31 mouse cellular contexts compared by ENCODE assay signal in the genomic region with DNA sequence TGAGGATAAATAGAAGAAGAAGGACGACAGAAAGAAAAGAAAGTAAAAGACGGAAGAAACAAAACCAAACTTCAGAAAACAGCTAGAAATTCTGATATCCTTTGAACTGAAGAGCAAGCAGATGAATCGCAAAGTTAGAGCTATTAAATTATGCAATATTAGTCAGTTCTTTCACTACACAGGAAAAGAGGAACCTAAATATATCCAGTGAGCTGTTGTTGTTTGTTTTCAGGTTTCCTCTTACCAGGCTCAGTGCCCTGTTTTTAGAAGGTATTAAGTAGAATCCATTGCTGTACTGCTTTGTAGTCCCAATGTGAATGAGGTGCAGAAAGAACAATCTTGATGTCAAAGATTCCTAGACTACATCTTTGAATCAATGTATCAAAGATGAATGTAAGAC.
DNase-seq lines count a peak whose midpoint lies in the region; ATAC-seq and TF ChIP-seq lines count a peak whose summit lies in the region.
"Had no signal": no experiment of that assay in that cellular context is flagged by ENCODE, and none has a peak within 500 bp of the region (broad histone marks: within the 10 kb centered on the region; RNA-seq: fewer than 3 reads in every experiment).

No protein-coding gene starts in this region.

- no peaks in the 10 kb centered on the region for H3K27me3 ChIP-seq in MEL (ENCODE audit: control insufficient read depth in 1 of 2, insufficient read depth in 2 of 2, low read length in 2 of 2)
- no peaks in the 10 kb centered on the region for H3K27me3 ChIP-seq in myocyte (ENCODE audit: control insufficient read depth, insufficient read depth, insufficient read length)
- no peaks in the 10 kb centered on the region for H3K27me3 ChIP-seq in forebrain, postnatal 0 days (ENCODE audit: insufficient read depth, low read length)
- H3K27me3 ChIP-seq in hindbrain, postnatal 0 days (ENCODE audit: insufficient read depth, low read length): no peaks in the 10 kb centered on the region
- H3K27me3 ChIP-seq: embryonic facial prominence, embryonic 13.5 days; forebrain, embryonic 12.5 days; heart, embryonic 12.5 days; heart, embryonic 15.5 days; hindbrain, embryonic 13.5 days had no signal

- WGBS in forebrain, postnatal 0 days: 89% methylated on average over 3 of the region's 3 CpGs
- 81% methylated on average over 3 of the region's 3 CpGs for WGBS in hindbrain, postnatal 0 days

- peak overlapping the region; percentile 58 for H3K9ac ChIP-seq in MEL (ENCODE audit: control insufficient read depth, low read depth, low read length, poor library complexity, severe bottlenecking)
- no peak overlapping the region for H3K9ac ChIP-seq in forebrain, postnatal 0 days
- H3K9ac ChIP-seq in hindbrain, postnatal 0 days (replicated peaks; ENCODE audit: low read length): no peak overlapping the region
- H3K9ac ChIP-seq: embryonic facial prominence, embryonic 13.5 days; forebrain, embryonic 12.5 days; heart, embryonic 12.5 days; heart, embryonic 15.5 days; hindbrain, embryonic 13.5 days had no signal

- H3K4me3 ChIP-seq in MEL (ENCODE audit: control insufficient read depth in 1 of 2, insufficient read depth in 1 of 2, low read depth in 2 of 2, low read length in 2 of 2) (peak overlapping the region; percentile 37 to 52), myocyte (no peak overlapping the region)
- H3K4me3 ChIP-seq in forebrain, postnatal 0 days (ENCODE audit: low read depth, low read length): no peak overlapping the region
- H3K4me3 ChIP-seq in hindbrain, postnatal 0 days (ENCODE audit: low read length): no peak overlapping the region
- H3K4me3 ChIP-seq: embryonic facial prominence, embryonic 10.5 days; embryonic facial prominence, embryonic 13.5 days; erythroblast, embryonic 14.5 days; forebrain, embryonic 12.5 days; gastrocnemius, adult 2 months; heart, embryonic 12.5 days; heart, embryonic 15.5 days; hindbrain, embryonic 10.5 days; hindbrain, embryonic 13.5 days had no signal

- peak; percentile 95 for ATAC-seq in granulocyte monocyte progenitor cell, adult 5-6 weeks (replicated peaks; ENCODE audit: poor library complexity, severe bottlenecking)
- ATAC-seq in forebrain, postnatal 0 days: no peak
- ATAC-seq in hindbrain, postnatal 0 days: no peak
- ATAC-seq: CD4-positive, CD25-positive, alpha-beta regulatory T cell, adult 4 months; forebrain, embryonic 16.5 days; hindbrain, embryonic 16.5 days; inflammation-experienced regulatory T-cells, adult 6 months; intestine, embryonic 16.5 days; Patski had no signal

- H3ac ChIP-seq in myocyte (ENCODE audit: control insufficient read depth, insufficient read length): no peak overlapping the region

- no peaks in the 10 kb centered on the region for H3K9me3 ChIP-seq in MEL (replicated peaks; ENCODE audit: insufficient read depth, low read length)
- H3K9me3 ChIP-seq in forebrain, postnatal 0 days (ENCODE audit: low read length): no peaks in the 10 kb centered on the region
- H3K9me3 ChIP-seq in hindbrain, postnatal 0 days (ENCODE audit: low read length): no peaks in the 10 kb centered on the region
- H3K9me3 ChIP-seq: embryonic facial prominence, embryonic 10.5 days; embryonic facial prominence, embryonic 13.5 days; forebrain, embryonic 12.5 days; heart, embryonic 12.5 days; heart, embryonic 15.5 days; hindbrain, embryonic 10.5 days; hindbrain, embryonic 13.5 days had no signal

- peaks cover 0 to 4% of the 10 kb centered on the region in 2 experiments; a peak in 2 of 4 replicates for H3K4me1 ChIP-seq in MEL (ENCODE audit: control insufficient read depth in 1 of 2, insufficient read depth in 2 of 2, low read length in 2 of 2)
- H3K4me1 ChIP-seq in forebrain, postnatal 0 days (ENCODE audit: insufficient read depth): peaks cover 5% of the 10 kb centered on the region
- H3K4me1 ChIP-seq in hindbrain, postnatal 0 days (ENCODE audit: insufficient read depth, low read length): no peaks in the 10 kb centered on the region
- H3K4me1 ChIP-seq: heart, embryonic 12.5 days; heart, embryonic 15.5 days had no signal

- peak overlapping the region; percentile 44 for H3K4me2 ChIP-seq in myocyte (ENCODE audit: low read depth)
- no peak overlapping the region for H3K4me2 ChIP-seq in forebrain, postnatal 0 days (ENCODE audit: low read depth)
- no peak overlapping the region for H3K4me2 ChIP-seq in hindbrain, postnatal 0 days (ENCODE audit: low read depth, low read length)
- H3K4me2 ChIP-seq: embryonic facial prominence, embryonic 13.5 days; forebrain, embryonic 12.5 days; heart, embryonic 12.5 days; heart, embryonic 15.5 days; hindbrain, embryonic 13.5 days had no signal

- peak; percentile 5 to 26; a peak in 1 of 4 replicates for TF ChIP-seq EP300 in MEL (IDR thresholded peaks at IDR 0.05; ENCODE audit: low read depth in 1 of 2, low read length in 2 of 2)

- H3K36me3 ChIP-seq in MEL (ENCODE audit: control insufficient read depth in 1 of 2, insufficient read depth in 2 of 2, low read length in 2 of 2) (peaks cover 0 to 7% of the 10 kb centered on the region in 2 experiments; a peak in 2 of 4 replicates), myocyte (ENCODE audit: control insufficient read depth, insufficient read depth) (no peaks in the 10 kb centered on the region)
- no peaks in the 10 kb centered on the region for H3K36me3 ChIP-seq in forebrain, postnatal 0 days (ENCODE audit: insufficient read depth)
- H3K36me3 ChIP-seq in hindbrain, postnatal 0 days (ENCODE audit: insufficient read depth, low read length): no peaks in the 10 kb centered on the region
- H3K36me3 ChIP-seq: embryonic facial prominence, embryonic 10.5 days; embryonic facial prominence, embryonic 13.5 days; forebrain, embryonic 12.5 days; heart, embryonic 12.5 days; heart, embryonic 15.5 days; hindbrain, embryonic 10.5 days; hindbrain, embryonic 13.5 days had no signal

- H3K79me2 ChIP-seq in MEL (ENCODE audit: control insufficient read depth, insufficient read depth, low read length, poor library complexity): no peaks in the 10 kb centered on the region
- H3K79me2 ChIP-seq in myocyte (ENCODE audit: control insufficient read depth, insufficient read depth): no peaks in the 10 kb centered on the region

- no peak overlapping the region for H3K27ac ChIP-seq in MEL (ENCODE audit: control insufficient read depth, low read depth, low read length)
- no peak overlapping the region for H3K27ac ChIP-seq in forebrain, postnatal 0 days (ENCODE audit: low read depth, low read length)
- H3K27ac ChIP-seq in hindbrain, postnatal 0 days: no peak overlapping the region
- H3K27ac ChIP-seq: embryonic facial prominence, embryonic 10.5 days; embryonic facial prominence, embryonic 13.5 days; forebrain, embryonic 12.5 days; gastrocnemius, adult 2 months; heart, embryonic 15.5 days; hindbrain, embryonic 10.5 days; hindbrain, embryonic 13.5 days had no signal

- no peak for TF ChIP-seq CTCF in MEL (IDR thresholded peaks at IDR 0.05 in 2 of 3, conservative IDR thresholded peaks at IDR 0.05 in 1 of 3; ENCODE audit: control insufficient read depth in 1 of 3, insufficient read depth in 1 of 3, low read depth in 2 of 3, low read length in 3 of 3, poor library complexity in 1 of 3, severe bottlenecking in 1 of 3)
- TF ChIP-seq CTCF in forebrain, postnatal 0 days (IDR thresholded peaks at IDR 0.05; ENCODE audit: low read depth): no peak
- TF ChIP-seq CTCF in hindbrain, postnatal 0 days (IDR thresholded peaks at IDR 0.05; ENCODE audit: low read depth): no peak

- DNase-seq in MEL (ENCODE audit: low read depth, low spot score): peak; percentile 65
- no peak for DNase-seq in forebrain, postnatal 0 days
- DNase-seq in hindbrain, postnatal 0 days (ENCODE audit: low spot score): no peak
- DNase-seq in adrenal gland, postnatal 14 days: no peak
- DNase-seq: adrenal gland, adult 8-10 months; adrenal gland, postnatal 36 days; cerebellum, adult 18-20 months; cerebellum, adult 9-10 months; cerebellum, postnatal 14 days; gastrocnemius, adult 2 months; gastrocnemius, postnatal 14 days; heart, adult 18-20 months; heart, postnatal 10 days; heart, postnatal 36 days; kidney, adult 18-20 months had no signal

- TF ChIP-seq POLR2A in MEL (IDR thresholded peaks at IDR 0.05; ENCODE audit: control insufficient read depth in 1 of 2, insufficient read depth in 1 of 2, low read depth in 1 of 2, low read length in 2 of 2, poor library complexity in 1 of 2) (no peak), myocyte (IDR thresholded peaks at IDR 0.05; ENCODE audit: insufficient read length, low read depth) (no peak)

- no peak for TF ChIP-seq RAD21 in MEL (IDR thresholded peaks at IDR 0.05; ENCODE audit: low read depth, low read length)

TF ChIP-seq in MEL, 35 proteins besides CTCF, POLR2A, EP300 and RAD21 (continues in another document):
- no peak for TF ChIP-seq NELFE (IDR thresholded peaks at IDR 0.05; ENCODE audit: low read depth, low read length)
- no peak for TF ChIP-seq SMC3 (IDR thresholded peaks at IDR 0.05; ENCODE audit: low read depth, low read length)
- TF ChIP-seq TBP (IDR thresholded peaks at IDR 0.05; ENCODE audit: low read depth, low read length): no peak
- no peak for TF ChIP-seq MAFK (IDR thresholded peaks at IDR 0.05; ENCODE audit: borderline replicate concordance, low read depth, low read length)
- TF ChIP-seq ZMIZ1 (IDR thresholded peaks at IDR 0.05; ENCODE audit: low read depth, low read length): no peak
- TF ChIP-seq MEF2A (IDR thresholded peaks at IDR 0.05; ENCODE audit: extremely low read depth, insufficient replicate concordance, low read depth, low read length, poor library complexity, severe bottlenecking): no peak
- no peak for TF ChIP-seq MAZ (IDR thresholded peaks at IDR 0.05; ENCODE audit: low read depth, low read length)
- TF ChIP-seq UBTF (IDR thresholded peaks at IDR 0.05; ENCODE audit: borderline replicate concordance, insufficient read depth, low read depth, low read length): no peak
- no peak for TF ChIP-seq HCFC1 (IDR thresholded peaks at IDR 0.05; ENCODE audit: low read depth, low read length)
- TF ChIP-seq ETS1 (IDR thresholded peaks at IDR 0.05; ENCODE audit: low read depth, low read length): no peak

TF ChIP-seq in myocyte, 11 proteins besides CTCF, POLR2A, EP300 and RAD21:
- TF ChIP-seq SRF (IDR thresholded peaks at IDR 0.05; ENCODE audit: control insufficient read depth, insufficient read length, low read depth) (no peak), MAX (IDR thresholded peaks at IDR 0.05; ENCODE audit: low read depth) (no peak), MYOG (IDR thresholded peaks at IDR 0.05; ENCODE audit: control insufficient read depth in 1 of 3, insufficient read depth in 1 of 3, insufficient read length in 2 of 3, low read depth in 2 of 3) (no peak), CEBPB (IDR thresholded peaks at IDR 0.05; ENCODE audit: insufficient read depth, poor library complexity, severe bottlenecking) (no peak), MYOD1 (IDR thresholded peaks at IDR 0.05; ENCODE audit: control insufficient read depth in 1 of 3, insufficient read length in 2 of 3, low read depth in 2 of 3) (no peak)

Comparison
In these comparisons a context has a peak if more than half of its experiments do, and no peak if none do; other contexts are left out.
1. H3K4me3 ChIP-seq: peak in MEL (2 of 2); none in myocyte (single experiment), forebrain, postnatal 0 days (single experiment) and hindbrain, postnatal 0 days (single experiment).